Mouse (Mus musculus): ENCODE data around the gene Gm2174. TPM values are rescaled to one million over a fixed set of nuclear protein-coding genes. Genes with fewer than 3 reads are reported as not detected.

Gene Gm2174
- total and polyA plus RNA-seq, 3 experiments = 0.86 to 2.9 TPM; not detected in 1

DNA sequence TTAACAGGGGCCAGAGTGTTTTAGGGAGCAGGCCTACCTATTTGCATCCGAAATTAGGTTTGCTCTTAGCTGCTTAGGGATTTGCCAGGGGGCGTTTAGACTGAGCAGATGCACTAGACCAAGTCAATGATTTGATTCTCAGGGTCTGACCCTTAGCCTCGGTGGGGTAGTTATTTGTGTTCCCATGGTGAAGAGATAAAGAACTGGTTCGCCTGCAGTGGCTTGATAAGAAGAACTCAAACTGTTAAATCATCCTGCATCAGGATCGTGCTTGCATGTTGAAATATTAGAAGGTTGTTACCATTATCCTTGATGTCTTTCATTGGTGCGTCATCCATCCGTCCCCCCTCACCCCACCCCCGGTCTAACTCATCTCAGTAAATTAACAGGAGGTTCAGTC, 8.6 kb downstream of the Gm2174 start:
- Histone ChIP-seq H3K9ac (ENCODE audit: low read depth, low read length) (peak overlapping the region; percentile 24; the same call in 1 of the 2 replicates), H3K79me2 (replicated peaks; ENCODE audit: control insufficient read depth, insufficient read depth, low read length) (no peaks in the 10 kb centered on the region; the same call in 1 of the 2 replicates), H3K4me3 (peak overlapping the region; percentile 69), H3K36me3 (ENCODE audit: control insufficient read depth, insufficient read depth, low read length) (no peaks in the 10 kb centered on the region; the same call in 1 of the 2 replicates), H3K27ac (peak overlapping the region; percentile 26; the same call in 1 of the 2 replicates), H3K4me1 (ENCODE audit: control insufficient read depth, insufficient read depth, low read length) (peaks cover 2% of the 10 kb centered on the region), H3K27me3 (ENCODE audit: control insufficient read depth, insufficient read depth, low read length) (no peaks in the 10 kb centered on the region)
- 16% methylated on average over 8 of the region's 8 CpGs for WGBS
- no peak for DNase-seq
- intact Hi-C loops (cut with DNase I) = no loop called here
- no peak for TF ChIP-seq CTCF (IDR thresholded peaks at IDR 0.05)
- no peak for TF ChIP-seq EP300 (IDR thresholded peaks at IDR 0.05; ENCODE audit: insufficient read depth, low read depth, low read length)
- TF ChIP-seq POLR2A (IDR thresholded peaks at IDR 0.05; ENCODE audit: insufficient read depth, low read depth, low read length) = no peak

DNA sequence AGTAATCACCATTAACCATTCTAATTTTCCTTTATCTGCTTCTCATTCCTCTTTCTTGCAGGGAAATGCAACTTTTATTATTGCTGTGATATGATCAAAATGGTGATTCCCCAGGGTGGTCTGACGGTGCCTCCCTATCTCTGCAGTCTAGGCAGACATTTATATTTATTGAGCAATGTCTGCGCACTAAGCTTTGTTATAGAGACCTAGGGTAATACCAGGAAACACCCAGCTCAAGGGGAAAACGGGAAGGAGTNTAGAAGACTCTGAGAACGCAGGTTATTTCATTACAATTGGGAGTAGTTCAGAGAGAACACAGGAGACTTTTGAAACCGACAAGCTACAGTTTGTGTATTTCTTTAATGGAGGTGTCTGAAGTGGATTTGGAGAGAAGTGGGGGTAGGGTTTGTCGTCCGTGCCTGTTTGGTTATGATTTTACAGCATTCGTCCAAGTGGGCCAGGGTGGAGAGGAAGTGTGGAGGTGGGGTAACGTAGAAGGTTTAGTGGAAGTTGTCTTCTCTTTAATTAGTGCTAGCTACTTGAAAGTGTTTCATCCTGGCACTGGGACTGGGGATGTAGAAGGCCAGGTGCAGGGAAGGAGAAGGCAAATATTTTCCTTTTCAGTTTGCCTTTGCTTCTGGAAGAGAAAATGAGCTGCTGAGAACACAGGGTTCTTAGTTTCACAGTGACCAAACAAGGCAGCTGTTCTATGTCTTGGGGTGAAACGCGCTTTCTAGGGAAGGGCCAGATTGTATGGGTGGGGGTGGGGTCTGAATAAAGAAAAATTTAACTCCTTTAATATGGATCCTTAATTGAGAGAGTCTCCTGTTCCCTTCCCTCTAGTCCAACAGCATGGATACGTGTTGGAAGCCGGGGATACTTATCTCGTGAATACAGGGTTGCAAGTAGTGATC, 14.5 kb downstream of the Gm2174 start:
- Histone ChIP-seq H3K36me3 (ENCODE audit: control insufficient read depth, insufficient read depth, low read length) (no peaks in the 10 kb centered on the region; the same call in 1 of the 2 replicates), H3K79me2 (replicated peaks; ENCODE audit: control insufficient read depth, insufficient read depth, low read length) (no peaks in the 10 kb centered on the region), H3K27ac (peak overlapping the region; percentile 49), H3K4me3 (peak overlapping the region; percentile 2; the same call in 1 of the 2 replicates), H3K9ac (ENCODE audit: low read depth, low read length) (no peak overlapping the region), H3K27me3 (ENCODE audit: control insufficient read depth, insufficient read depth, low read length) (no peaks in the 10 kb centered on the region), H3K4me1 (ENCODE audit: control insufficient read depth, insufficient read depth, low read length) (peaks cover 6% of the 10 kb centered on the region)
- peak; percentile 6 to 24 for DNase-seq
- intact Hi-C loops (cut with DNase I) = no loop called here
- WGBS = 45% methylated on average over 14 of the region's 14 CpGs
- TF ChIP-seq CTCF (IDR thresholded peaks at IDR 0.05) (no peak), EP300 (IDR thresholded peaks at IDR 0.05; ENCODE audit: insufficient read depth, low read depth, low read length) (no peak), POLR2A (IDR thresholded peaks at IDR 0.05; ENCODE audit: insufficient read depth, low read depth, low read length) (no peak)

DNA sequence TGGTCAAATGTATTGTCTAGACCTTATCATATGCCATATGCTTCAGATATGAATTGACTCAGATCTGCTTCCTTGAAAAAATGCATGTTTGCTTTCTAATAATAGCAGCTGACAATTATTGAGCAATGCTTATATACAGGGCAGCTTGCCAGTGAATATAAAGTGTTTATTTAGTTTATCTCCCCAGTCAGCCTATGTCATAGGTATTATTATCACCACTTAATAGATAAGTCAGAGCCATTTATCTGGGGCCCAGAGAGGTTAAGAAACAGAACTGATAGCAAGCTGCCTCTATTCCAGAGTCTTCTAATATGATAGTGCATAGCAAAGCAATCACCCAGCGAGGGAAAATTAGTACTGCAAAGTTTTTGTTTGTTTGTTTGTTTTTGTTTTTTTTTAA, 17.1 kb downstream of the Gm2174 start:
- Histone ChIP-seq H3K27ac (no peak overlapping the region), H3K4me1 (ENCODE audit: control insufficient read depth, insufficient read depth, low read length) (peaks cover 7% of the 10 kb centered on the region), H3K4me3 (no peak overlapping the region), H3K36me3 (ENCODE audit: control insufficient read depth, insufficient read depth, low read length) (no peaks in the 10 kb centered on the region), H3K9ac (ENCODE audit: low read depth, low read length) (no peak overlapping the region), H3K79me2 (replicated peaks; ENCODE audit: control insufficient read depth, insufficient read depth, low read length) (no peaks in the 10 kb centered on the region), H3K27me3 (ENCODE audit: control insufficient read depth, insufficient read depth, low read length) (no peaks in the 10 kb centered on the region)
- intact Hi-C loops (cut with DNase I) = no loop called here
- 70% methylated on average over 1 of the region's 1 CpGs for WGBS
- TF ChIP-seq POLR2A (IDR thresholded peaks at IDR 0.05; ENCODE audit: insufficient read depth, low read depth, low read length) = no peak
- no peak for TF ChIP-seq CTCF (IDR thresholded peaks at IDR 0.05)
- no peak for TF ChIP-seq EP300 (IDR thresholded peaks at IDR 0.05; ENCODE audit: insufficient read depth, low read depth, low read length)
- DNase-seq = no peak

DNA sequence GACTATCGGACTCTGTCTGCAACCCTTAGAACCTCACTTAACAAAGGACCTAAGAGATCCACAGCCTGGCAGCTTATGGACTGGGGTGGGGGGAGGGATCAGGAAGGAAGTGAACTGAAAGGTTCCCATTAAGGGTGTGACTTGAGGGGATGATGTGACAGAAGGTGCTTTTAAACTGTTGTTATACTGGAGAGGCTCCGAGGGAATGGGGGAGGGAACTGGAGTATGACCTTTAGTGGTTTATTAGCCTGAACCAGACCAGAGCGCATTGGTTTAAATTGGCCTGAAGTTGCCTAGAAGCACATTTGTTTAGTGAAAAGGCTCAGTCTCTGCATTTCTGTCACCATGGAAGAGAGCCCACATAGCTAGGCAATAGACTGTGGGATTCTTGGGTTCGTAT, 19.9 kb downstream of the Gm2174 start:
- TF ChIP-seq CTCF (IDR thresholded peaks at IDR 0.05) (no peak), POLR2A (IDR thresholded peaks at IDR 0.05; ENCODE audit: insufficient read depth, low read depth, low read length) (no peak), EP300 (IDR thresholded peaks at IDR 0.05; ENCODE audit: insufficient read depth, low read depth, low read length) (no peak)
- Histone ChIP-seq H3K79me2 (replicated peaks; ENCODE audit: control insufficient read depth, insufficient read depth, low read length) (no peaks in the 10 kb centered on the region), H3K4me1 (ENCODE audit: control insufficient read depth, insufficient read depth, low read length) (peaks cover 5% of the 10 kb centered on the region), H3K27me3 (ENCODE audit: control insufficient read depth, insufficient read depth, low read length) (no peaks in the 10 kb centered on the region), H3K9ac (ENCODE audit: low read depth, low read length) (no peak overlapping the region), H3K4me3 (no peak overlapping the region), H3K27ac (no peak overlapping the region), H3K36me3 (ENCODE audit: control insufficient read depth, insufficient read depth, low read length) (no peaks in the 10 kb centered on the region)
- intact Hi-C loops (cut with DNase I) = no loop called here
- no peak for DNase-seq
- WGBS = 73% methylated on average over 4 of the region's 4 CpGs

DNA sequence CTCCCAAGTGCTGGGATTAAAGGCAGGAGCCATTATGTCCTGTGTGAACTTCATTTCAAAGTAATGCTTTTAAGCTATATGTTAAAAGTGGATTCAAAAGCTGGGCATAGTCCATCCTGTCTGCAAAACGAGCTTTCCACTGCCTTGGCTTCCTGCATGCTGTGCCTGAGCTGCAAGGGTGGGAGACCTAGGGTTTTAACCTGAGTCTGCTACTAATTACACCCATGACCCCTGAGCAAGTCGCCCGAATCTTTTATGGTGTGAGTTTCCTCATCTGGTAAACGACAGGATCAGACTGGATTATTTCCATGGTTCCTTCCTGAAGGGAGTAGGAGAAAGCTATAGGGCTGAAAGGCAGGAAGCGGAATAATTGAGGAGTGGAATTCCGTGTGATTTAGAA, 20.7 kb downstream of the Gm2174 start:
- DNase-seq = no peak
- intact Hi-C loops (cut with DNase I) = no loop called here
- H3K36me3 ChIP-seq (ENCODE audit: control insufficient read depth, insufficient read depth, low read length) = no peaks in the 10 kb centered on the region
- no peak overlapping the region for H3K4me3 ChIP-seq
- WGBS = 42% methylated on average over 6 of the region's 6 CpGs
- H3K79me2 ChIP-seq (replicated peaks; ENCODE audit: control insufficient read depth, insufficient read depth, low read length) = no peaks in the 10 kb centered on the region
- no peak overlapping the region for H3K27ac ChIP-seq
- H3K4me1 ChIP-seq (ENCODE audit: control insufficient read depth, insufficient read depth, low read length) = peaks cover 5% of the 10 kb centered on the region
- H3K27me3 ChIP-seq (ENCODE audit: control insufficient read depth, insufficient read depth, low read length) = no peaks in the 10 kb centered on the region
- no peak overlapping the region for H3K9ac ChIP-seq (ENCODE audit: low read depth, low read length)
- TF ChIP-seq POLR2A (IDR thresholded peaks at IDR 0.05; ENCODE audit: insufficient read depth, low read depth, low read length) (no peak), EP300 (IDR thresholded peaks at IDR 0.05; ENCODE audit: insufficient read depth, low read depth, low read length) (no peak), CTCF (IDR thresholded peaks at IDR 0.05) (no peak)

DNA sequence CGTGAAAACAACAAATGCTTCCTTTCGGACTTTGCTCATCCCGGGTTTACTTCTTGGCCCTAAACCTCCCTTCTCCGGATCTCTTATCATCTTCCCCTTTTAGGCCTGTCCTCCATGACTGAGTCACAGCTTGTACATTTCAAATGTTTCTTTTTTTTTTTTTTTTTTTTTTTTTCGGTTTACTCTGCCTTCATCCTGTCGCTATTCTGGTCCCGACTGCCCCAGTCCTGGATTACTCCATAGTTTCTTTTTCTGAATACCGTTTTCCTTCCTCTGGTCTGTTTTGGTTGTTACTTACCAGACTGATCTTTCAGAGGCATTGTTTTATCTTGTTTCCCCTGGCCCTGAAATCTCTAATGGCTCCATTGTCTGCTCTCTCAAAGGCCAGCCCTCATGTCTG, 26.3 kb downstream of the Gm2174 start:
- WGBS = 30% methylated on average over 8 of the region's 8 CpGs

More for the DNA sequence above, 26.3 kb downstream of the Gm2174 start:
- Histone ChIP-seq H3K79me2 (replicated peaks; ENCODE audit: control insufficient read depth, insufficient read depth, low read length) (no peaks in the 10 kb centered on the region), H3K4me3 (peak overlapping the region; percentile 1; the same call in 1 of the 2 replicates), H3K36me3 (ENCODE audit: control insufficient read depth, insufficient read depth, low read length) (no peaks in the 10 kb centered on the region), H3K27me3 (ENCODE audit: control insufficient read depth, insufficient read depth, low read length) (no peaks in the 10 kb centered on the region), H3K4me1 (ENCODE audit: control insufficient read depth, insufficient read depth, low read length) (peaks cover 3% of the 10 kb centered on the region), H3K9ac (ENCODE audit: low read depth, low read length) (no peak overlapping the region), H3K27ac (peak overlapping the region; percentile 54)
- no peak for DNase-seq
- intact Hi-C loops (cut with DNase I) = loop anchor here (1.0 kb wide), 1 partner anchor 19 kb away; no protein-coding TSS in a partner anchor
- no peak for TF ChIP-seq CTCF (IDR thresholded peaks at IDR 0.05)
- TF ChIP-seq POLR2A (IDR thresholded peaks at IDR 0.05; ENCODE audit: insufficient read depth, low read depth, low read length) = no peak
- TF ChIP-seq EP300 (IDR thresholded peaks at IDR 0.05; ENCODE audit: insufficient read depth, low read depth, low read length) = no peak
